Mouse (Mus musculus) bone marrow macrophage, adult 2 months (primary cell): ENCODE results near the gene Ttc24. TPM values are rescaled to one million over a fixed set of nuclear protein-coding genes. Genes with fewer than 3 reads are reported as not detected.
A peak's percentile ranks its signal among the peaks of the same experiment; 100 is the strongest.

Source experiments
- H3K27ac ChIP-seq: 2 replicates; pipeline ENCODE4 v1.5.1; 2012; ENCODE audit warnings: low read depth, low read length; ENCODE audit not compliant: insufficient read depth
- H3K4me1 ChIP-seq: 2 replicates; pipeline ENCODE4 v1.6.1; 2012; ENCODE audit warnings: low read length; ENCODE audit not compliant: control insufficient read depth, insufficient read depth
- H3K4me3 ChIP-seq: 2 replicates; pipeline ENCODE4 v1.5.1; 2012; ENCODE audit warnings: mild to moderate bottlenecking, low read length, moderate library complexity; ENCODE audit not compliant: insufficient read depth
- CTCF ChIP-seq: IDR thresholded peaks from 2 replicates; pipeline ENCODE4 v1.5.1; 2012; ENCODE audit warnings: low read depth, mild to moderate bottlenecking, low read length, moderate library complexity
- POLR2A ChIP-seq: IDR thresholded peaks from 2 replicates; pipeline ENCODE4 v1.6.1; 2012; ENCODE audit warnings: mild to moderate bottlenecking, low read depth, low read length, borderline replicate concordance
- polyA plus RNA-seq: library from polyadenylated mRNA; stranded (reverse); fragments of >200 nt; gene quantifications from 2 replicates; pipeline ENCODE4 v1.2.4, GENCODE M21; 2012; ENCODE audit not compliant: missing spikeins, insufficient read depth, insufficient read length

Gene Ttc24
- polyA plus RNA-seq, 1 experiment: not detected

- no peak overlapping the region for H3K27ac ChIP-seq
- H3K4me3 ChIP-seq: no peak overlapping the region
- no peak for TF ChIP-seq POLR2A
- no peak for TF ChIP-seq CTCF
- peaks cover 6% of the 10 kb centered on the region; the same call in 1 of the 2 replicates for H3K4me1 ChIP-seq
These were observed 21.1 kb downstream of the Ttc24 start for GRCm38 (mm10) chr3:88057030-88057429.

- TF ChIP-seq CTCF (no peak), POLR2A (no peak)
- 0 out of 2 replicates have a peak, but pooled peaks cover 3% of the 10 kb centered on the region for H3K4me1 ChIP-seq
- no peak overlapping the region for H3K27ac ChIP-seq
- H3K4me3 ChIP-seq: no peak overlapping the region
These were observed 28.6 kb downstream of the Ttc24 start for GRCm38 (mm10) chr3:88049532-88049931.

GRCm38 (mm10) chr3:88042661-88043421 is 35.3 kb downstream of the Ttc24 start, which contains the start of gene Gpatch4:
Gene Gpatch4, plus strand, starts transcription at chr3:88043108.
- H3K4me1 ChIP-seq: peaks cover 6% of the 10 kb centered on the region; the same call in 1 of the 2 replicates
- peak within 1 kb of the TSS; percentile 97 for H3K4me3 ChIP-seq
- TF ChIP-seq CTCF (peak; percentile 6; the same call in 1 of the 2 replicates), POLR2A (no peak)
- peak within 1 kb of the TSS; percentile 25 for H3K27ac ChIP-seq

- peaks cover 9% of the 10 kb centered on the region for H3K4me1 ChIP-seq
- H3K4me3 ChIP-seq: no peak overlapping the region
- TF ChIP-seq POLR2A: no peak
- no peak for TF ChIP-seq CTCF
- no peak overlapping the region for H3K27ac ChIP-seq
These were observed 42.4 kb downstream of the Ttc24 start for GRCm38 (mm10) chr3:88035561-88036293.

GRCm38 (mm10) chr3:88033506-88033905 is 44.6 kb downstream of the Ttc24 start:
- peaks cover 9% of the 10 kb centered on the region for H3K4me1 ChIP-seq
- TF ChIP-seq POLR2A (no peak), CTCF (no peak)
- no peak overlapping the region for H3K27ac ChIP-seq
- no peak overlapping the region for H3K4me3 ChIP-seq

- Histone ChIP-seq H3K4me1 (peaks cover 4% of the 10 kb centered on the region; the same call in 1 of the 2 replicates), H3K4me3 (no peak overlapping the region), H3K27ac (no peak overlapping the region)
- TF ChIP-seq POLR2A (no peak), CTCF (no peak)
These were observed 47.3 kb downstream of the Ttc24 start for GRCm38 (mm10) chr3:88030608-88031395.

- Histone ChIP-seq H3K27ac (no peak within 1 kb of the TSS), H3K4me3 (no peak within 1 kb of the TSS), H3K4me1 (no peaks in the 10 kb centered on the region)
- TF ChIP-seq CTCF (no peak), POLR2A (no peak)
These were observed 50.5 kb downstream of the Ttc24 start, which contains the start of gene Hapln2 for GRCm38 (mm10) chr3:88027434-88028186. Gene Hapln2, minus strand, starts transcription at chr3:88027583.

GRCm38 (mm10) chr3:88026823-88027222 is 51.3 kb downstream of the Ttc24 start:
- H3K4me3 ChIP-seq: no peak overlapping the region
- H3K4me1 ChIP-seq: no peaks in the 10 kb centered on the region
- H3K27ac ChIP-seq: no peak overlapping the region
- TF ChIP-seq CTCF: no peak
- TF ChIP-seq POLR2A: no peak
